Mouse (Mus musculus) small intestine, adult 2 months (tissue): ENCODE data around the gene Gpn2.

Source experiments
- CTCF ChIP-seq: fragments of 200-500 bp; IDR thresholded peaks from 2 replicates; pipeline ENCODE4 v1.5.1; 2012; ENCODE audit warnings: low read depth, mild to moderate bottlenecking, control low read depth, inconsistent platforms, low read length, moderate library complexity, mixed read lengths; ENCODE audit not compliant: insufficient replicate concordance, insufficient read length; ENCODE audit errors: extremely low read depth
- POLR2A ChIP-seq: fragments of 200-500 bp; IDR thresholded peaks from 2 replicates; pipeline ENCODE4 v1.6.1; 2012; ENCODE audit warnings: low read depth, mild to moderate bottlenecking, control low read depth, inconsistent platforms, low read length, moderate library complexity

GRCm38 (mm10) chr4:133601721-133602218 is 17.6 kb downstream of the Gpn2 start, which contains the start of gene Sfn:
- peak; percentile 78 for TF ChIP-seq CTCF
- peak; percentile 88 for TF ChIP-seq POLR2A
